ENCODE assay signal across 8 mouse cellular contexts in genomic region chr12:4863654-4864337, GRCm38 (mm10). TPM values are rescaled to one million over a fixed set of nuclear protein-coding genes. Genes with fewer than 3 reads are reported as not detected.
A peak's percentile ranks its signal among the peaks of the same experiment; 100 is the strongest.
DNase-seq lines count a peak whose midpoint lies in the region; ATAC-seq and TF ChIP-seq lines count a peak whose summit lies in the region.

No protein-coding gene starts in this region.

- no peak for ATAC-seq in hindbrain, embryonic 12.5 days (ENCODE audit: low FRiP score)
- no peak for ATAC-seq in hindbrain, embryonic 11.5 days (ENCODE audit: low FRiP score)
- ATAC-seq in heart, embryonic 15.5 days (replicated peaks; ENCODE audit: insufficient number of reproducible peaks, insufficient read depth, low FRiP score, low read depth) = peak; percentile 74
- ATAC-seq in erythroblast, adult 5-6 weeks (replicated peaks; ENCODE audit: low FRiP score, poor library complexity, severe bottlenecking) = no peak

- DNase-seq in hindbrain, embryonic 11.5 days (ENCODE audit: low spot score) = no peak
- peak; percentile 40 to 70 for DNase-seq in cerebellum, adult 2 months
- peak; percentile 71 to 92 for DNase-seq in kidney, postnatal 36 days
- no peak for DNase-seq in embryo, embryonic 9.5 days (ENCODE audit: extremely low spot score)
- no peak for DNase-seq in natural killer cell, adult 2 months (ENCODE audit: low spot score in 2 of 2)

- no peaks in the 10 kb centered on the region for H3K27me3 ChIP-seq in hindbrain, embryonic 12.5 days
- no peaks in the 10 kb centered on the region for H3K27me3 ChIP-seq in hindbrain, embryonic 11.5 days (ENCODE audit: control insufficient read depth, insufficient read depth, low read length)
- no peaks in the 10 kb centered on the region for H3K27me3 ChIP-seq in cerebellum, adult 2 months (ENCODE audit: control insufficient read depth, insufficient read depth, low read length)
- no peaks in the 10 kb centered on the region for H3K27me3 ChIP-seq in heart, embryonic 15.5 days

- H3K4me1 ChIP-seq in hindbrain, embryonic 12.5 days = peaks cover 14% of the 10 kb centered on the region
- no peaks in the 10 kb centered on the region for H3K4me1 ChIP-seq in hindbrain, embryonic 11.5 days (replicated peaks; ENCODE audit: control insufficient read depth, insufficient read depth, low read length)
- H3K4me1 ChIP-seq in cerebellum, adult 2 months (ENCODE audit: control insufficient read depth, insufficient read depth, low read length) = peaks cover 4% of the 10 kb centered on the region; the same call in 1 of the 2 replicates
- peaks cover 27% of the 10 kb centered on the region for H3K4me1 ChIP-seq in heart, embryonic 15.5 days (replicated peaks)

- no peak overlapping the region for H3K4me2 ChIP-seq in hindbrain, embryonic 12.5 days (replicated peaks)
- H3K4me2 ChIP-seq in hindbrain, embryonic 11.5 days (replicated peaks; ENCODE audit: low read depth, low read length) = no peak overlapping the region
- peak overlapping the region; percentile 43 for H3K4me2 ChIP-seq in heart, embryonic 15.5 days

- 81% methylated on average over 4 of the region's 4 CpGs for WGBS in hindbrain, embryonic 12.5 days
- 82% methylated on average over 4 of the region's 4 CpGs for WGBS in hindbrain, embryonic 11.5 days
- WGBS in cerebellum, adult 2 months = 51% methylated on average over 4 of the region's 4 CpGs
- WGBS in heart, embryonic 15.5 days = 22% methylated on average over 4 of the region's 4 CpGs

- H3K9ac ChIP-seq in hindbrain, embryonic 12.5 days = no peak overlapping the region
- no peak overlapping the region for H3K9ac ChIP-seq in hindbrain, embryonic 11.5 days (ENCODE audit: low read depth, low read length)
- no peak overlapping the region for H3K9ac ChIP-seq in heart, embryonic 15.5 days

- H3K9me3 ChIP-seq in hindbrain, embryonic 12.5 days (replicated peaks) = no peaks in the 10 kb centered on the region
- H3K9me3 ChIP-seq in hindbrain, embryonic 11.5 days (ENCODE audit: control insufficient read depth, low read length) = no peaks in the 10 kb centered on the region
- no peaks in the 10 kb centered on the region for H3K9me3 ChIP-seq in heart, embryonic 15.5 days (replicated peaks)

- no peak overlapping the region for H3K4me3 ChIP-seq in hindbrain, embryonic 12.5 days
- no peak overlapping the region for H3K4me3 ChIP-seq in hindbrain, embryonic 11.5 days (ENCODE audit: low read depth, low read length)
- no peak overlapping the region for H3K4me3 ChIP-seq in cerebellum, adult 2 months (replicated peaks; ENCODE audit: insufficient read depth, low read depth, low read length)
- H3K4me3 ChIP-seq in heart, embryonic 15.5 days = peak overlapping the region; percentile 1; the same call in 1 of the 2 replicates

- H3K36me3 ChIP-seq in hindbrain, embryonic 12.5 days = no peaks in the 10 kb centered on the region
- H3K36me3 ChIP-seq in hindbrain, embryonic 11.5 days (ENCODE audit: control insufficient read depth, insufficient read depth, low read length) = no peaks in the 10 kb centered on the region
- no peaks in the 10 kb centered on the region for H3K36me3 ChIP-seq in heart, embryonic 15.5 days

- no peak for TF ChIP-seq POLR2A in cerebellum, adult 2 months (IDR thresholded peaks at IDR 0.05; ENCODE audit: borderline replicate concordance, insufficient read depth, low read length)

- peak overlapping the region; percentile 44 for H3K27ac ChIP-seq in hindbrain, embryonic 12.5 days
- no peak overlapping the region for H3K27ac ChIP-seq in hindbrain, embryonic 11.5 days (ENCODE audit: low read depth, low read length)
- H3K27ac ChIP-seq in cerebellum, adult 2 months (ENCODE audit: insufficient read depth, low read length) = no peak overlapping the region
- H3K27ac ChIP-seq in heart, embryonic 15.5 days = peak overlapping the region; percentile 80

- TF ChIP-seq CTCF in cerebellum, adult 2 months (IDR thresholded peaks at IDR 0.05; ENCODE audit: borderline replicate concordance, insufficient read depth, low read depth, low read length) = no peak

RNA-seq across cellular contexts. Expression of gene Mfsd2b, which starts 10.4 kb away (rescaled TPM):
- 3.4 and 4.0 TPM in 2 replicates for polyA plus RNA-seq in hindbrain, embryonic 12.5 days (2016; fragmentation: Nextera tagmentation; extraction: Ambion mirVana)
- 4.6 and 4.8 TPM in 2 replicates for polyA plus RNA-seq in hindbrain, embryonic 11.5 days (2014; fragmentation: Nextera tagmentation; extraction: Ambion mirVana)
- polyA plus RNA-seq in cerebellum, adult 2 months (2012; rRNA removed) = 3.0 TPM in 2 replicates
- polyA plus RNA-seq in heart, embryonic 15.5 days (2015; fragmentation: Nextera tagmentation; extraction: Ambion mirVana) = 1.4 and 2.2 TPM in 2 replicates
- total RNA-seq in erythroblast, adult 5-6 weeks (2015; ENCODE audit: low replicate concordance) = 137 and 176 TPM in 2 replicates
- 199 and 226 TPM in 2 replicates for total RNA-seq in erythroblast, adult 5-6 weeks (2017; ENCODE audit: low replicate concordance)

RNA-seq across cellular contexts. Expression of gene Wdcp, which starts 20.7 kb away (rescaled TPM):
- polyA plus RNA-seq in hindbrain, embryonic 12.5 days (2016; fragmentation: Nextera tagmentation; extraction: Ambion mirVana) = 17.1 and 19.8 TPM in 2 replicates
- 15.8 and 18.5 TPM in 2 replicates for polyA plus RNA-seq in hindbrain, embryonic 11.5 days (2014; fragmentation: Nextera tagmentation; extraction: Ambion mirVana)
- 14.9 and 15.2 TPM in 2 replicates for polyA plus RNA-seq in cerebellum, adult 2 months (2012; rRNA removed)
- polyA plus RNA-seq in heart, embryonic 15.5 days (2015; fragmentation: Nextera tagmentation; extraction: Ambion mirVana) = 15.0 and 15.5 TPM in 2 replicates
- total RNA-seq in erythroblast, adult 5-6 weeks (2015; ENCODE audit: low replicate concordance) = 0.19 and 1.9 TPM in 2 replicates
- 1.1 and 1.2 TPM in 2 replicates for total RNA-seq in erythroblast, adult 5-6 weeks (2017; ENCODE audit: low replicate concordance)

RNA-seq across cellular contexts. Expression of gene Fkbp1b, which starts 22.4 kb away (rescaled TPM):
- polyA plus RNA-seq in hindbrain, embryonic 12.5 days (2016; fragmentation: Nextera tagmentation; extraction: Ambion mirVana) = 13.4 and 18.6 TPM in 2 replicates
- polyA plus RNA-seq in hindbrain, embryonic 11.5 days (2014; fragmentation: Nextera tagmentation; extraction: Ambion mirVana) = 19.6 TPM in 2 replicates
- 56.1 and 66.9 TPM in 2 replicates for polyA plus RNA-seq in cerebellum, adult 2 months (2012; rRNA removed)
- 8.9 and 10.5 TPM in 2 replicates for polyA plus RNA-seq in heart, embryonic 15.5 days (2015; fragmentation: Nextera tagmentation; extraction: Ambion mirVana)
- total RNA-seq in erythroblast, adult 5-6 weeks (2015; ENCODE audit: low replicate concordance) = not detected in 2 replicates
- 2.1 and 3.9 TPM in 2 replicates for total RNA-seq in erythroblast, adult 5-6 weeks (2017; ENCODE audit: low replicate concordance)

RNA-seq across cellular contexts. Expression of gene Ubxn2a, which starts 43.7 kb away (rescaled TPM):
- polyA plus RNA-seq in hindbrain, embryonic 12.5 days (2016; fragmentation: Nextera tagmentation; extraction: Ambion mirVana) = 36.0 and 38.9 TPM in 2 replicates
- polyA plus RNA-seq in hindbrain, embryonic 11.5 days (2014; fragmentation: Nextera tagmentation; extraction: Ambion mirVana) = 27.0 and 27.8 TPM in 2 replicates
- 32.6 and 36.6 TPM in 2 replicates for polyA plus RNA-seq in cerebellum, adult 2 months (2012; rRNA removed)
- polyA plus RNA-seq in heart, embryonic 15.5 days (2015; fragmentation: Nextera tagmentation; extraction: Ambion mirVana) = 30.1 and 32.1 TPM in 2 replicates
- total RNA-seq in erythroblast, adult 5-6 weeks (2015; ENCODE audit: low replicate concordance) = 15.9 and 20.9 TPM in 2 replicates
- 30.9 and 40.6 TPM in 2 replicates for total RNA-seq in erythroblast, adult 5-6 weeks (2017; ENCODE audit: low replicate concordance)

RNA-seq across cellular contexts. Expression of gene Sf3b6, which starts 46.5 kb away (rescaled TPM):
- 303 and 327 TPM in 2 replicates for polyA plus RNA-seq in hindbrain, embryonic 12.5 days (2016; fragmentation: Nextera tagmentation; extraction: Ambion mirVana)
- 354 and 386 TPM in 2 replicates for polyA plus RNA-seq in hindbrain, embryonic 11.5 days (2014; fragmentation: Nextera tagmentation; extraction: Ambion mirVana)
- polyA plus RNA-seq in cerebellum, adult 2 months (2012; rRNA removed) = 132 and 137 TPM in 2 replicates
- 97.9 and 107 TPM in 2 replicates for polyA plus RNA-seq in heart, embryonic 15.5 days (2015; fragmentation: Nextera tagmentation; extraction: Ambion mirVana)
- total RNA-seq in erythroblast, adult 5-6 weeks (2015; ENCODE audit: low replicate concordance) = 94.0 and 156 TPM in 2 replicates
- total RNA-seq in erythroblast, adult 5-6 weeks (2017; ENCODE audit: low replicate concordance) = 52.9 and 65.2 TPM in 2 replicates

Comparison
In these comparisons a context has a peak if more than half of its experiments do, and no peak if none do; other contexts are left out.
1. H3K27ac ChIP-seq: peak in hindbrain, embryonic 12.5 days (single experiment) and heart, embryonic 15.5 days (single experiment); none in hindbrain, embryonic 11.5 days (single experiment) and cerebellum, adult 2 months (single experiment).
2. DNase-seq: peak in cerebellum, adult 2 months (2 of 2) and kidney, postnatal 36 days (2 of 2); none in hindbrain, embryonic 11.5 days (single experiment), embryo, embryonic 9.5 days (single experiment) and natural killer cell, adult 2 months (0 of 2).